Comparison of ENCODE assay signal across 20 mouse cellular contexts in the genomic region with DNA sequence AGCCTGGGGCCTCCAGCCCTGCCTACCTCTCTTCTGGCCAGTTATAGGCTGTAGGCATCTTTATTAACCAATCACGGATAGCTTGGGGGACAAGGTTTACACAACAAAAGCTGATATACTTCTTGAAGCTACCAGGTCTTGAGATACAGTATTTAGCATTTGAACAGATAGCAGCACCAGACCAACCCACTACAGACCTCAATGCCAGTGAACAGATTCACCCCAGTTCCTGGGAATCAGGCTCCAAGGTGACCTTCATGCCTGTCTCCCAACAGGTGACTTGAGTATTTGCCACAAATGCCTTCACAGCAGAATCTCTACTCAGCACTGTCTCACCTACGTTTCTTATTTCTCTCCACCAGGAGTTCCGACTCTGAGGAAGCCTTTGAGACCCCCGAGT. TPM values are rescaled to one million over a fixed set of nuclear protein-coding genes. Genes with fewer than 3 reads are reported as not detected.
"Had no signal": no experiment of that assay in that cellular context is flagged by ENCODE, and none has a peak within 500 bp of the region (broad histone marks: within the 10 kb centered on the region; RNA-seq: fewer than 3 reads in every experiment).

No protein-coding gene starts in this region.

- H3K9ac ChIP-seq: kidney, embryonic 15.5 days; lung, embryonic 14.5 days; midbrain, embryonic 12.5 days; midbrain, embryonic 15.5 days; neural tube, embryonic 12.5 days; neural tube, embryonic 15.5 days; stomach, embryonic 15.5 days had no signal

- H3K9me3 ChIP-seq: kidney, embryonic 15.5 days; midbrain, embryonic 12.5 days; midbrain, embryonic 15.5 days; neural tube, embryonic 12.5 days; neural tube, embryonic 15.5 days; stomach, embryonic 15.5 days had no signal

- DNase-seq: kidney, adult 8-10 months; kidney, postnatal 10 days; kidney, postnatal 36 days; layer of hippocampus, postnatal 36 days; lung, embryonic 14.5 days; right cerebral cortex, adult 18-20 months; right cerebral cortex, postnatal 14 days; right cerebral cortex, postnatal 4 days; thymus, postnatal 25 days had no signal

- H3K4me2 ChIP-seq: kidney, embryonic 15.5 days; liver, embryonic 11.5 days; lung, embryonic 14.5 days; midbrain, embryonic 12.5 days; midbrain, embryonic 15.5 days; neural tube, embryonic 12.5 days; neural tube, embryonic 15.5 days; stomach, embryonic 15.5 days had no signal

- H3K27me3 ChIP-seq: kidney, embryonic 15.5 days; midbrain, embryonic 12.5 days; midbrain, embryonic 15.5 days; neural tube, embryonic 12.5 days; neural tube, embryonic 15.5 days; stomach, embryonic 15.5 days had no signal

- H3K27ac ChIP-seq: kidney, embryonic 15.5 days; left cerebral cortex, adult 2 months; macrophage; midbrain, embryonic 12.5 days; midbrain, embryonic 15.5 days; neural tube, embryonic 12.5 days; neural tube, embryonic 15.5 days; stomach, embryonic 15.5 days had no signal

- ATAC-seq: lung, postnatal 0 days; midbrain, embryonic 15.5 days had no signal

- H3K4me3 ChIP-seq: kidney, embryonic 15.5 days; left cerebral cortex, adult 2 months; midbrain, embryonic 12.5 days; midbrain, embryonic 15.5 days; neural tube, embryonic 12.5 days; neural tube, embryonic 15.5 days; stomach, embryonic 15.5 days had no signal

- H3K36me3 ChIP-seq: midbrain, embryonic 15.5 days; stomach, embryonic 15.5 days had no signal

RNA-seq across cellular contexts. Expression of gene Btbd16, which starts 57.5 kb away (rescaled TPM):
- polyA plus RNA-seq: kidney, embryonic 15.5 days; limb, embryonic 11.5 days; liver, embryonic 11.5 days; lung, embryonic 14.5 days; lung, postnatal 0 days; macrophage; midbrain, embryonic 12.5 days; midbrain, embryonic 15.5 days; neural tube, embryonic 15.5 days had no signal
